Mouse (Mus musculus) CD4-positive, CD25-positive, alpha-beta regulatory T cell, adult 9 weeks (primary cell): ENCODE results near the gene Trip12. TPM values are rescaled to one million over a fixed set of nuclear protein-coding genes. Genes with fewer than 3 reads are reported as not detected.

Experiments
- polyA plus RNA-seq: library from polyadenylated mRNA; unstranded; fragments of 100-300 nt; shearing (Covaris generic); gene quantifications from one replicate; pipeline ENCODE4 v1.2.1, GENCODE M21; 2017

Trip12 gene
- polyA plus RNA-seq = 244 TPM

DNA sequence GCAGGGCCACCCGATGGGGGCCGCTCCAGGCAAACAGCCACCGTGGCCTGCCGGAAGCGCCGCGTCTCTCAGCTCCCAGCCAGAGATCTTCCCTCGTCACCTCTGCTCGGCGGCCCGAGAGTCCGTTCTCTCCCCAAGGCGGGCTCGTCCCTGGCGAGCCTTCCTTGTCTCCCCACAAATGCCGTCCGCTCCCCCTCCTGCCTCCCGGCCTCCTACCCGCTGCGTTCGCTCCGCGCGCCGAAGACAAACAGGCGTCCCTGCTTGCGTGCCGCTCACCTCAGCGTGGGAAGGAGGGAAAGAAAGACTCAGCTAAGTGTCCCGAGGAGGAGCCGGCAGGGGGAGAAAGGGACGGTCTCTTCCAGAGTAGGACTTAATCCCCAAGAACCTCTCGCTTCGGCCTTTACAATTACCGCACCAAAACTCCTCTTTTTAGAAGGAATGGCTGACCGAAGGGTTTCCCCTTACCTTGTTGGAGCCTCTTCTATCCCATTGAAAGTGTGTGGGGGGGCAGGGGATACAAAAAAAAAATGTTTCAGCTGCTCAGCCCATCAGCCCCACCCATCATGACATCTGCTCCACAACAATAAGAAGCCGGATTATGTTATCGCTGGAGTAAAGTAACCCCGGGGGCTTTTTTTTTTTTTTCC, at the start of gene Trip12:
Gene Trip12, minus strand, starts transcription at position 499 of the 647 bp plus-strand sequence.

DNA sequence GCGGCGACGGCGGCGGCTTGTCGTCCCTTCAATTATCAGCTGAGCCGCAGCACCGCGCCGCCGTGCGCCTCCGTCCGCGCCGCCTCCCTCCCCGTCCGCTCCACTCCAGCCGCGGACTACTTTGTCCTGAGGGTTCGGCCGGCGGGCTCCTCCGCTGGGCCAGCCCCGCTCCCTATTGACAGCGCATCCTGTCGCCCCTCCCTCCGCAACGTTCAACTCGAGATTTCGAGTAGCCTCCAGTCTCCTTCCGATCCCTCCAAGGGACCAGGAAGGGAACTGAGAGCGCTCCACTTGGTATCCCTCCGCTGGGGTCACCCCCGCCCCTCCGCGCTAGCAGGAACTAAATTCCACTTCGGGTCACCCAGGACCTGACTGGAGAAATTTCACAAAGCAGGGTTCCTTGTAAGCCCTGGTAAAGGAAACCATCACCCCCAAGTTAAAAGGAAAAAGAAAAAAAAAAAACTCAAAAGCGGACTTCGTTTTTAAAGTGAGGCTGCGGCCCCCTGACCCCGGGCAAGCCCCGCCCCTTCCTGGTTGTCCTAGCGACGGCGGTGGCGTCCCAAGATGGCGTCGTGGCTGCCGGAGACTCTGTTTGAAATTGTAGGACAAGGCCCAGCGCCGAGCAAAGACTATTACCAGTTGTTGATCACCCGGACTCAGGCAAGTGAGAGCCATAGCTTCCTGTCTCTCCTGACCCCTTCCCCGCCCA, 853 bp downstream of the Trip12 start, which contains the start of gene Fbxo36:
Gene Fbxo36, plus strand, starts transcription at position 533 of the 709 bp plus-strand sequence.

DNA sequence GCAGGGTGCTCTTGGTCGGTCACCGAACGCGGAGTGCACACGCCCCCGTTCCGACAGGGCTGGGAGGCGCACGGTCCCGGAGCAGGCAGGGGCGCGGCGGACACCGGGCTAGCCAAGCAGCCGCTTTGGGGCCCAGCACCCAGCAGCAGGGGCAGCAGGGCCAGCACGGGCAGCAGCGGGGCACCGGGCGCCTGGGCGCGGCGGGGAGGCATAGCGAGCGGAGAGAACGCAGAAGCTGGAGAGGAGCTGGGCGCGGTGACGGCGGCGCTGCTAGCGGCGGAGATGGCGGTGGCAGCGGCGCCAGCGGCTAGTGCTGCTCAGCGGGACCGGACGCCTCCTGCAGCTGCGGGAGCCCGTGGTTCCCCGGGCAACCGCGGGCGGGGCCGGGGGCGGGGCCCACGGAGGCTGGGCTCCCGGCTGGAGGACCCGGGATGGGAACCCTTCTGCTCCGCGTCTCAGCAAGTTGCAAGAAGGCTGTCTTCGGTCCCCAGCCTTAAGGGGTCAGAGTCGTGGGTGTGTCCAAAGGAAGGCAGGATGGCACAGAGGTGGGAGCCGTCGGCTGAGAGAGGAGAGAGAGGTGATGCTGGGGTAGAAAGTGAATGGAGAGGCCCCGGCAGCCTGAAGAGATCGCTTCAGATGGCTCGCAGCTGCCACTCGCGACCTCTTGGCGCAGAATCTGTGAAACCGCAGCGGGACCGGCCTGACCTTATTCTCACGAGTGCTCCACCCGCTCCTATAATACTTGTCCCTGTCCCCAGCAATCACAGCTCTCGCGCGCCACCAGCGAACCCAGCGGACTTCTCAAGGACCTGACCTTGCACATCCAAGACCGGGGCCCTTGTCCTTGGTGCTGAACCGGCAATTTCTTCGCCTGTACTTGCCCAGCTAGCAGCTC, 144.6 kb downstream of the Trip12 start, which contains the start of gene Dner:
Gene Dner, minus strand, starts transcription at position 705 of the 895 bp plus-strand sequence.

Other genes with a start within 250 kb of the Trip12 start
- gene Dner, start 144.3 kb downstream of the Trip12 start, polyA plus RNA-seq = not detected
- 5.7 TPM for gene Fbxo36, start 675 bp downstream of the Trip12 start, polyA plus RNA-seq
- gene Slc16a14, start 94.6 kb upstream of the Trip12 start, polyA plus RNA-seq = not detected